Mouse (Mus musculus): ENCODE results near the gene Myo1f.

Gene Myo1f

DNA sequence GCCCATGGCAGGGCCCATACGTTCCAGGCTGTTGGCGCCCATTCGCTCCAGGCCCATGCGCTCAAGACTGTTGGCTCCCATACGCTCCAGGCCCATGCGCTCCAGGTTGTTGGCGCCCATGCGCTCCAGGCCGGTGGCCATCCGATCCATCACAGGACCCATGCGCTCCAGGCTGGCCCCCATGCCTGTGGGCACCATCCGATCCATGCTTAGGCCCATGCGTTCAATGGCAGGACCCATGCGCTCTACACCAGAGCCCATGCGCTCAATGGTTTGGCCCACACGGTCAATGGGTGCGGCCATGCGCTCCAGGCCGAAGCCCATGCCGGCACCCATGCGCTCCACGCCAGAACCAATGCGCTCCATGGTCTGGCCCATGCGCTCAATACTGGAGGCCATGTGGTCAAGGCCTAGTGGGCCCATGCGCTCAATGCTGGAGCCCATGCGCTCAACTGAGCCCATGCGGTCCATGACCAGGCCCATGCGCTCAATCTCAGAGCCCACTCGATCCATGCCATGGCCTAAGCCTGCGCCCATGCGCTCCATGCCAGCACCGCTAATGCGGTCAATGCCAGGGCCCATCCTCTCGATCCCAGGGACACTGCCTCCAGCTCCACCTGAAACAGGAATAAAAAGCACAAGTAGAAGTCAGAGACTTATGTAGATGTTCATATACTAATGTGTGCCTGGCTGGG, 94.4 kb downstream of the Myo1f start:
- DNase-seq (ENCODE audit: low spot score in 2 of 2) = no peak
